Mouse (Mus musculus) frontal cortex, postnatal 25 days (tissue): ENCODE data around the gene Plk2.
"Not testable (repeated sequence)": the region's sequence is repeated elsewhere in the genome, so short reads cannot be mapped to it uniquely, and the experiment has no call there.

ENCODE experiments used
- DNase-seq, 2 experiments: peaks; one replicate each; pipeline ENCODE4 v3.0.0; 2022; ENCODE audit warnings: low spot score in 2 of 2

The Plk2 gene

GRCm38 (mm10) chr13:110394291-110395178, at the start of gene Plk2:
TSS of gene Plk2 (plus strand) at chr13:110395046.
- peak; percentile 95 to 97 for DNase-seq

- no peak for DNase-seq
Measured at GRCm38 (mm10) chr13:110346707-110347106, 48.1 kb upstream of the Plk2 start.

- DNase-seq: no peak
Measured at GRCm38 (mm10) chr13:110351051-110351450, 43.8 kb upstream of the Plk2 start.

- DNase-seq: no peak
Measured at GRCm38 (mm10) chr13:110356941-110357340, 37.9 kb upstream of the Plk2 start, which contains the start of gene Gapt. TSS of gene Gapt (minus strand) at chr13:110357199.

- DNase-seq: no peak
Measured at GRCm38 (mm10) chr13:110363722-110364121, 31.1 kb upstream of the Plk2 start.

GRCm38 (mm10) chr13:110366477-110366876, 28.4 kb upstream of the Plk2 start:
- no peak for DNase-seq

- no peak for DNase-seq
Measured at GRCm38 (mm10) chr13:110367961-110368555, 26.8 kb upstream of the Plk2 start.

GRCm38 (mm10) chr13:110368556-110369040, 26.2 kb upstream of the Plk2 start:
- DNase-seq: peak; percentile 50 to 56

- no peak for DNase-seq
Measured at GRCm38 (mm10) chr13:110369673-110370072, 25.2 kb upstream of the Plk2 start.

- no peak for DNase-seq
Measured at GRCm38 (mm10) chr13:110382447-110382901, 12.4 kb upstream of the Plk2 start.

GRCm38 (mm10) chr13:110384514-110384913, 10.3 kb upstream of the Plk2 start:
- DNase-seq: no peak

GRCm38 (mm10) chr13:110392210-110392609, 2.6 kb upstream of the Plk2 start:
- peak; percentile 65 to 72 for DNase-seq

GRCm38 (mm10) chr13:110392631-110393030, 2.2 kb upstream of the Plk2 start:
- no peak for DNase-seq

GRCm38 (mm10) chr13:110395179-110395794, 441 bp downstream of the Plk2 start:
- no peak for DNase-seq

- DNase-seq: no peak
Measured at GRCm38 (mm10) chr13:110395916-110396685, 1.3 kb downstream of the Plk2 start.

GRCm38 (mm10) chr13:110397750-110398149, 2.9 kb downstream of the Plk2 start:
- DNase-seq: no peak

GRCm38 (mm10) chr13:110398513-110399270, 3.8 kb downstream of the Plk2 start:
- DNase-seq: peak in 1 of 2 experiments; percentile 16

GRCm38 (mm10) chr13:110401443-110401842, 6.6 kb downstream of the Plk2 start:
- DNase-seq: no peak

GRCm38 (mm10) chr13:110401877-110402276, 7.0 kb downstream of the Plk2 start:
- DNase-seq: no peak

- no peak for DNase-seq
Measured at GRCm38 (mm10) chr13:110404059-110404458, 9.2 kb downstream of the Plk2 start.

GRCm38 (mm10) chr13:110404686-110405085, 9.8 kb downstream of the Plk2 start:
- DNase-seq: not testable (repeated sequence)
